Mouse (Mus musculus) embryonic fibroblast, embryonic 13.5 days (primary cell): ENCODE data around the gene Fbxw15.

Source experiments
- CTCF ChIP-seq: IDR thresholded peaks from 2 replicates; pipeline ENCODE4 v1.5.1; 2011; ENCODE audit warnings: mild to moderate bottlenecking, control low read depth, low read length, moderate library complexity, borderline replicate concordance; ENCODE audit not compliant: insufficient read depth
- POLR2A ChIP-seq: IDR thresholded peaks from 2 replicates; pipeline ENCODE4 v1.6.1; 2011; ENCODE audit warnings: low read depth, mild to moderate bottlenecking, control low read depth, low read length, moderate library complexity

DNA sequence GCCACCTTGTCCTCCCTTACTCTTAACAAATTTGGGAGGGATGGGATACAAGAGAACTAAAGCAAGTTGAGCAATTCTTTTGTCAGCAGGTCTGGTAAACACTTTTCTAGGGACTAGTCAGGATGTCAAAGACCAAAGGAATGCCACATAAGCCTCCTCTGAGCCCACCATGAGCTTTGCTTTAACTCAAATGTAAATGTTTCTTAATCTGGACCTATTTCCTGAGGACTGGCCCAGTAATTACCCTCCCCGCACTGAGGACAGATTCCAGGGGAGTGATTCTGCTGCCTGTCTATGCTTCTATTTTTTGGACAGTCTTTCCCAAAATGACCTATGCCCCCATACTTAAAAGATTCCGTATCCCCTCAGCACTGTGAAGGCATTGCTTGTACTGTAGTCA lies 26.8 kb upstream of the Fbxw15 start:
- TF ChIP-seq CTCF, result no peak
- no peak for TF ChIP-seq POLR2A
